Mouse (Mus musculus) adrenal gland, postnatal 4 days (tissue): ENCODE data around the gene Tspan9. TPM values are rescaled to one million over a fixed set of nuclear protein-coding genes. Genes with fewer than 3 reads are reported as not detected.

ENCODE experiments used
- DNase-seq, 2 experiments: peaks; one replicate each; pipeline ENCODE4 v3.0.0; 2021 to 2022; ENCODE audit warnings: low spot score in 2 of 2, mixed read lengths in 2 of 2
- total RNA-seq, 2 experiments: library from RNA; stranded (reverse); gene quantifications; 2 replicates each; pipeline ENCODE4 v1.2.3; 2021

Gene Tspan9
- total RNA-seq, 2 experiments from 2014 or later = 80.4 to 83.3 TPM

- no peak for DNase-seq
These were observed 153.7 kb downstream of the Tspan9 start for GRCm38 (mm10) chr6:127989624-127990212.

GRCm38 (mm10) chr6:127988944-127989494 is 154.4 kb downstream of the Tspan9 start:
- DNase-seq = no peak

- no peak for DNase-seq
These were observed 156.0 kb downstream of the Tspan9 start for GRCm38 (mm10) chr6:127987374-127987773.

- no peak for DNase-seq
These were observed 157.0 kb downstream of the Tspan9 start for GRCm38 (mm10) chr6:127986357-127986756.

GRCm38 (mm10) chr6:127981176-127981575 is 162.2 kb downstream of the Tspan9 start:
- peak in 1 of 2 experiments; percentile 25 for DNase-seq

- DNase-seq = no peak
These were observed 162.9 kb downstream of the Tspan9 start for GRCm38 (mm10) chr6:127980381-127981045.

- DNase-seq = no peak
These were observed 163.6 kb downstream of the Tspan9 start for GRCm38 (mm10) chr6:127979831-127980230.

- no peak for DNase-seq
These were observed 164.5 kb downstream of the Tspan9 start for GRCm38 (mm10) chr6:127978941-127979340.

- DNase-seq = no peak
These were observed 166.7 kb downstream of the Tspan9 start for GRCm38 (mm10) chr6:127976695-127977094.

- no peak for DNase-seq
These were observed 169.4 kb downstream of the Tspan9 start for GRCm38 (mm10) chr6:127974000-127974399.

GRCm38 (mm10) chr6:127973553-127973952 is 169.8 kb downstream of the Tspan9 start:
- DNase-seq = no peak

- no peak for DNase-seq
These were observed 171.5 kb downstream of the Tspan9 start for GRCm38 (mm10) chr6:127971931-127972330.

GRCm38 (mm10) chr6:127970848-127971247 is 172.5 kb downstream of the Tspan9 start:
- no peak for DNase-seq

GRCm38 (mm10) chr6:127970120-127970519 is 173.3 kb downstream of the Tspan9 start:
- DNase-seq = peak; percentile 65 to 68

GRCm38 (mm10) chr6:127969709-127970108 is 173.7 kb downstream of the Tspan9 start:
- DNase-seq = no peak

GRCm38 (mm10) chr6:127965497-127965896 is 177.9 kb downstream of the Tspan9 start:
- no peak for DNase-seq

- DNase-seq = no peak
These were observed 183.2 kb downstream of the Tspan9 start for GRCm38 (mm10) chr6:127960203-127960602.

- DNase-seq = no peak
These were observed 187.2 kb downstream of the Tspan9 start for GRCm38 (mm10) chr6:127956172-127956571.

GRCm38 (mm10) chr6:127953071-127953470 is 190.3 kb downstream of the Tspan9 start:
- DNase-seq = no peak

- DNase-seq = no peak
These were observed 193.5 kb downstream of the Tspan9 start for GRCm38 (mm10) chr6:127949885-127950284.

- DNase-seq = no peak
These were observed 194.7 kb downstream of the Tspan9 start for GRCm38 (mm10) chr6:127948656-127949055.

- peak; percentile 28 to 57 for DNase-seq
These were observed 197.7 kb downstream of the Tspan9 start for GRCm38 (mm10) chr6:127945725-127946124.

GRCm38 (mm10) chr6:127942421-127942820 is 201.0 kb downstream of the Tspan9 start:
- DNase-seq = no peak
